Mouse (Mus musculus) E14TG2a.4 (cell line): ENCODE results near the gene Lrrc8e.
A peak's percentile ranks its signal among the peaks of the same experiment; 100 is the strongest.

Experiments
- CTCF ChIP-seq: conservative IDR thresholded peaks from 2 replicates; pipeline ENCODE4 v1.5.1; 2014; ENCODE audit warnings: low read length
- NANOG ChIP-seq: IDR thresholded peaks from 2 replicates; pipeline ENCODE4 v1.6.1; 2014; ENCODE audit warnings: borderline replicate concordance, low read length, mixed read lengths
- POU5F1 ChIP-seq: IDR thresholded peaks from 2 replicates; pipeline ENCODE4 v1.6.1; 2014; ENCODE audit warnings: low read length, borderline replicate concordance

- peak; percentile 87 for TF ChIP-seq CTCF
- no peak for TF ChIP-seq POU5F1
- TF ChIP-seq NANOG: no peak
Measured at GRCm38 (mm10) chr8:4258233-4258632, 31.6 kb downstream of the Lrrc8e start.
